Mouse (Mus musculus) liver, postnatal 0 days (tissue): ENCODE measurements around the gene Nfkb2. TPM values are rescaled to one million over a fixed set of nuclear protein-coding genes. Genes with fewer than 3 reads are reported as not detected.
A peak's percentile ranks its signal among the peaks of the same experiment; 100 is the strongest.

ENCODE experiments used
- ATAC-seq: fragments of 200-750 bp; cut with Nextera tagmentation; 2 replicates; pipeline ENCODE4 v1.8.0; 2017; ENCODE audit warnings: mild to moderate bottlenecking, moderate library complexity
- DNase-seq: peaks from one replicate; pipeline ENCODE4 v3.0.0-alpha.2; 2016
- H3K27ac ChIP-seq: fragments of 300-500 bp; sonication (generic); 2 replicates; pipeline ENCODE4 v1.5.1; 2014; ENCODE audit warnings: antibody characterized with exemption, moderate library complexity, mild to moderate bottlenecking, low read depth
- H3K27me3 ChIP-seq: fragments of 300-500 bp; sonication (generic); 2 replicates; pipeline ENCODE4 v1.6.1; 2014; ENCODE audit warnings: low read length, control low read depth, mixed read lengths; ENCODE audit not compliant: insufficient read depth
- H3K36me3 ChIP-seq: fragments of 300-500 bp; sonication (generic); replicated peaks from 2 replicates; pipeline ENCODE4 v1.6.1; 2014; ENCODE audit warnings: mild to moderate bottlenecking, control low read depth, low read length, moderate library complexity, mixed read lengths; ENCODE audit not compliant: insufficient read depth
- H3K4me1 ChIP-seq: fragments of 300-500 bp; sonication (generic); 2 replicates; pipeline ENCODE4 v1.6.1; 2014; ENCODE audit warnings: antibody characterized with exemption, mild to moderate bottlenecking, control low read depth; ENCODE audit not compliant: insufficient read depth
- H3K4me2 ChIP-seq: fragments of 300-500 bp; sonication (generic); 2 replicates; pipeline ENCODE4 v1.6.1; 2014; ENCODE audit warnings: low read depth, mild to moderate bottlenecking, low read length, moderate library complexity, mixed read lengths
- H3K4me3 ChIP-seq: fragments of 300-500 bp; sonication (generic); 2 replicates; pipeline ENCODE4 v1.5.1; 2014; ENCODE audit warnings: low read depth, low read length
- H3K9ac ChIP-seq: fragments of 300-500 bp; sonication (generic); replicated peaks from 2 replicates; pipeline ENCODE4 v1.6.1; 2014; ENCODE audit warnings: mild to moderate bottlenecking, moderate library complexity
- H3K9me3 ChIP-seq: fragments of 300-500 bp; sonication (generic); 2 replicates; pipeline ENCODE4 v1.6.1; 2016; ENCODE audit warnings: mild to moderate bottlenecking, control low read depth, low read length, mixed read lengths
- CTCF ChIP-seq: sonication (generic); IDR thresholded peaks from 2 replicates; pipeline ENCODE4 v1.5.1; 2016; ENCODE audit warnings: antibody characterized with exemption, low read depth
- EP300 ChIP-seq: IDR thresholded peaks from 2 replicates; pipeline ENCODE4 v1.6.1; 2016; ENCODE audit warnings: antibody characterized with exemption, low read depth, mild to moderate bottlenecking
- WGBS: fragments of 180-500 bp; shearing (Covaris S2); extraction: QIAGEN DNeasy Blood & Tissue Kit; methylation state at CpG from one replicate; pipeline ENCODE4 v1.1.7; 2014; ENCODE audit not compliant: insufficient replicate concordance; 5-methylcytosine and 5-hydroxymethylcytosine counted together
- polyA plus RNA-seq: library from polyadenylated mRNA; unstranded; fragments of >200 nt; fragmentation: Nextera tagmentation; extraction: Ambion mirVana; gene quantifications from 2 replicates; pipeline ENCODE4 v1.2.1, GENCODE M21; 2015

Nfkb2 gene
- polyA plus RNA-seq, 1 experiment from 2014 or later, result 3.5 TPM

DNA sequence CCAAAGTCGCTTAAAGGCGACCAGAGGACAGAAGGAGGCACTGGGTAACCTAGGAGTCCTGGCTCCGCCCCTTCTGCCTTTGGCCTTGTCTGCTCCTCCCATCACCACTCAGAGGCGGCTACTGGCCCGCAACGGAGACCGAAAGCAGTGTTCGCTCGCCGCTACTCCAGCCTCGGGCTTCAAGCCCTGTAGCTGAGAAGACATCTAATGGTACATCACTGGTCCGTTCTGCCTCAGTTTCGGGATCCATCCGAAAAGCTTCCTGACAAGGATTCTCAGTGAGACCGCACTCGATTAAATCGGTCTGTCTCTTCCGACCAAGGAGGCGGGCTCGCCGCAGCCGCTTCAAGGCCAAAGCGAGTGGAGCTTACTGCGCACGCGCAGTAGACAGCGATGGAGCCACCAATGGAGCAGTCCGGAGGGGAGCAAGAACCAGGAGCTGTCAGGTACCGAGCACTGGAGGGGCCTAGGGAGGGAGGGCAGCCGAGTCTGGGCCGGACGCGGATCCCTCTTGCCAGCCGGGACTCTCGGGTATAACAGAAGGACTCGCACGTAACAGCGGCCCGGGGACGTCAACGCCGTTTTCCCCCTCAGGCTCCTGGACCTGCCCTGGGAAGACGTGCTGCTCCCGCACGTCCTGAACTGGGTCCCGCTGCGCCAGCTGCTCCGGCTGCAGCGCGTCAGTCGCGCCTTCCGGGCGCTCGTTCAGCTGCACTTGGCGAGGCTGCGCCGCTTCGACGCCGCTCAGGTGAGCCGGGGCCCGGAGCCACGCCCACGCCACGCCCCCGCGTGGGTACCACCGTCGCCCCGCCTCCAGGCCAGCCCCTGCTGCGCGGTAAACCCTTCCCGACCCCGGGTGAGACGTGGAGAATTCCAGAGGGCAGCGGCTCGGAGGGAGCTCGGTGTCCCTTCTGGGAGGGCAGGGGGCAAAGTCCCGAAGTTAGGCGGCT lies 24.2 kb downstream of the Nfkb2 start, which contains the start of gene Fbxl15:
TSS of gene Fbxl15 (plus strand) at position 104 of the 950 bp plus-strand sequence.
- H3K27me3 ChIP-seq, result peaks cover 35% of the 10 kb centered on the region
- peak within 1 kb of the TSS; percentile 53 for H3K4me3 ChIP-seq
- H3K9ac ChIP-seq, result peak within 1 kb of the TSS; percentile 66
- TF ChIP-seq EP300, result peak; percentile 38; the same call in 1 of the 2 replicates
- no peak for TF ChIP-seq CTCF
- ATAC-seq (peak; percentile 89), DNase-seq (peak; percentile 92)
- no peaks in the 10 kb centered on the region for H3K9me3 ChIP-seq
- WGBS, result under 1% methylated on average over 73 of the region's 81 CpGs
- H3K4me2 ChIP-seq, result peak within 1 kb of the TSS; percentile 100
- H3K4me1 ChIP-seq, result peaks cover 30% of the 10 kb centered on the region
- H3K27ac ChIP-seq, result peak within 1 kb of the TSS; percentile 63
- peaks cover 15% of the 10 kb centered on the region for H3K36me3 ChIP-seq

DNA sequence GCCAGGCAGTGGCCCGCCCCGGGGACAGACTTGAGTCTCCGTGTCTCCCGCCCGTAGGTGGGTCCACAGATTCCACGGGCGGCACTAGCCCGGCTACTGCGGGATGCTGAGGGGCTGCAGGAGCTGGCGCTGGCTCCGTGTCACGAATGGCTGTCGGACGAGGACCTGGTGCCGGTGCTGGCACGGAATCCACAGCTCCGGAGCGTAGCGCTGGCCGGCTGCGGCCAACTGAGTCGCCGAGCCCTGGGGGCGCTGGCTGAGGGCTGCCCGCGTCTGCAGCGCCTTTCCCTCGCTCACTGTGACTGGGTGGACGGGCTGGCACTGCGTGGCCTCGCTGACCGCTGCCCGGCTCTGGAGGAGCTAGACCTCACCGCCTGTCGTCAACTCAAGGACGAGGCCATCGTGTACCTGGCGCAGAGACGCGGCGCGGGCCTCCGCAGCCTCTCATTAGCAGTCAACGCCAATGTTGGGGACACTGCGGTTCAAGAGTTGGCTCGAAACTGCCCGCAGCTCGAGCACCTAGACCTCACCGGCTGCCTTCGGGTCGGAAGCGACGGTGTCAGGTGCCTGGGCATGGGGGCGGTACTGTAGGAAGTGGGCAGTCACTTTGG lies 25.0 kb downstream of the Nfkb2 start:
- H3K9me3 ChIP-seq, result no peaks in the 10 kb centered on the region
- peaks cover 28% of the 10 kb centered on the region for H3K27me3 ChIP-seq
- peak overlapping the region; percentile 66 for H3K9ac ChIP-seq
- H3K4me2 ChIP-seq, result peak overlapping the region; percentile 100
- H3K27ac ChIP-seq, result peak overlapping the region; percentile 63; the same call in 1 of the 2 replicates
- TF ChIP-seq CTCF (no peak), EP300 (no peak)
- peaks cover 30% of the 10 kb centered on the region for H3K4me1 ChIP-seq
- peaks cover 15% of the 10 kb centered on the region for H3K36me3 ChIP-seq
- peak; percentile 2; the same call in 1 of the 2 replicates for ATAC-seq
- peak overlapping the region; percentile 53 for H3K4me3 ChIP-seq
- 3% methylated on average over 53 of the region's 54 CpGs for WGBS
- no peak for DNase-seq

DNA sequence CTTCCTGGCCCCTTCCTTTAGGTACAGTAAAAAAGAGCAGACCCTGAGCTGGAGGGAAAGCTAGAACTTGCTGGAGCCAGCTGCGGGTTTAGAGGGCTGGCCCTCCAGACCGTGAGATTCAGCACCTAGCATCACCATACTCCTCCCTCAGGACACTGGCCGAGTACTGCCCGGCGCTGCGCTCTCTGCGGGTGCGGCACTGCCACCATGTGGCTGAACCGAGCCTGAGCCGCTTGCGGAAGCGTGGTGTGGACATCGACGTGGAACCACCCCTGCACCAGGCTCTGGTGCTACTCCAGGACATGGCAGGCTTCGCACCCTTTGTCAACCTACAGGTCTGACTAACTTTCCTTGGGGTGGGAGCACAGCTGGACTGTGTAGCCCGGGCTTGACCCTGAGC lies 25.8 kb downstream of the Nfkb2 start:
- WGBS, result 4% methylated on average over 16 of the region's 16 CpGs
- DNase-seq, result peak; percentile 89
- Histone ChIP-seq H3K4me1 (peaks cover 30% of the 10 kb centered on the region), H3K9me3 (no peaks in the 10 kb centered on the region), H3K9ac (no peak overlapping the region), H3K36me3 (peaks cover 15% of the 10 kb centered on the region), H3K4me3 (peak overlapping the region; percentile 53; the same call in 1 of the 2 replicates), H3K4me2 (peak overlapping the region; percentile 100), H3K27me3 (peaks cover 20% of the 10 kb centered on the region), H3K27ac (no peak overlapping the region)
- peak; percentile 98 for TF ChIP-seq CTCF
- no peak for TF ChIP-seq EP300
- ATAC-seq, result peak; percentile 59

DNA sequence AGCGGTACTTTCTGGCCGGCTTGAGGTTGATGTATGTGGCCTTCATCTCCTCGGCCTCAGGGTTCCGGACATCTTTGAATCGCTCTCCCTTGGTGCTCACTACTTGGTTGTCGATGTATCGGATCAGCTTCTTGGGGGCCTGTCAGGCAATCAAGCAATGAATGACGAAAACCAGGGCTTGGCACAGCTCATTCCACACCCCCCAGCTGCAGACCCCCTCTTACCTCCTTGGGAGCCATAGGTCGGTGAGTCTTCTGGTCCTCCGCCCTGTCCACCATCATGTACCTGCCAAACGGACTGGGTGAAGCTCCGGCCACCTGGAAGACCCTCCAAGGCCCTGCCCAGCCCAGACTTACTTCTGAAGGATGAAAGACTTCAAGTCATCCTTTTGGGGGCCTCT lies 26.6 kb downstream of the Nfkb2 start:
- Histone ChIP-seq H3K9me3 (no peaks in the 10 kb centered on the region), H3K36me3 (peaks cover 15% of the 10 kb centered on the region), H3K4me2 (no peak overlapping the region), H3K4me1 (peaks cover 30% of the 10 kb centered on the region), H3K4me3 (no peak overlapping the region), H3K27ac (no peak overlapping the region), H3K9ac (no peak overlapping the region), H3K27me3 (peaks cover 12% of the 10 kb centered on the region)
- DNase-seq (no peak), ATAC-seq (no peak)
- TF ChIP-seq CTCF (no peak), EP300 (no peak)
- WGBS, result 89% methylated on average over 12 of the region's 12 CpGs

DNA sequence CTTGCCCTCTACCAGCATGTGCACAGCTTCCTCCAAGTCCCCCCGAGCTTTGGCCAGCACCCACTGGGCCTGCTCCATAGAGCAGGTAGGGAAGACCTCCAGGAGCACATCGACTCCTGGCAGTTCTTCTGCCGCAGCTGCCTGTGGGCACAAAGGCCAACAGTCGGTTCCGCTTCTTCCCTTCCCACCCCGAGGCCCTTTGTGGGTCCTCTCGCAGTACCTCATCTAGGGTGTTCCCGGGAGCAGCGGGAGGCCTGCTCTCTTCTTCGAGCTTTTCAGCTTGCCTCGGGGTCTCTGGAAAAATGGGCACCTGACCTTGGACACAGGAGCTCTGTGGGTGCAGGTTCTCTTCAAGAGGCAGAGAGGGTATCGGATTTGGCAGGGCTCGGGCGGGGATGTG lies 27.2 kb downstream of the Nfkb2 start:
- ATAC-seq, result no peak

DNA sequence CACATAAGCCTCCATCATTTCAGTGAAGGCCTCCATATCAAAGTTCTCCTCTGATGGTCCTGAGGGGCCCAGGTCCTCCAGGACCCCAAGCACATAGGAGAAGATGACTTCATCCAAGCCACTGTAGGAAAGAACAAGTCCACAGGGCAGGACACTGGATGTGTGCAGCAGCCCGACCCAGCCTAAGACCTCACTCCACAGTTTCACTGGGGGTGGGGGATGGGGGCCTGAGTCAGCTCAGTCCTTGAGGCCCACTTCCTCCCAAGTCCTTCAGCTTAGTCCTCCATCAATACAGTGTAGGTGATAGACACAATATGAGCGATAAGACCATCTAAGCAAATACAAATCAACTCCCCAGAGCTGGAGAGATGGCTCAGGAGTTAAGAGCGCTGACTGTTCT lies 27.8 kb downstream of the Nfkb2 start:
- no peak for ATAC-seq

More for the DNA sequence above, 27.2 kb downstream of the Nfkb2 start:
- Histone ChIP-seq H3K4me1 (peaks cover 30% of the 10 kb centered on the region), H3K27me3 (peaks cover 6% of the 10 kb centered on the region), H3K4me2 (no peak overlapping the region), H3K9ac (no peak overlapping the region), H3K36me3 (peaks cover 15% of the 10 kb centered on the region), H3K27ac (no peak overlapping the region), H3K9me3 (no peaks in the 10 kb centered on the region), H3K4me3 (no peak overlapping the region)
- no peak for TF ChIP-seq EP300
- 85% methylated on average over 14 of the region's 14 CpGs for WGBS
- no peak for DNase-seq

More for the DNA sequence above, 27.8 kb downstream of the Nfkb2 start:
- TF ChIP-seq CTCF (no peak), EP300 (no peak)
- 75% methylated on average over 3 of the region's 3 CpGs for WGBS
- Histone ChIP-seq H3K9me3 (no peaks in the 10 kb centered on the region), H3K27ac (no peak overlapping the region), H3K4me2 (no peak overlapping the region), H3K4me3 (no peak overlapping the region), H3K27me3 (peaks cover under 1% of the 10 kb centered on the region), H3K9ac (no peak overlapping the region), H3K4me1 (peaks cover 28% of the 10 kb centered on the region), H3K36me3 (peaks cover 15% of the 10 kb centered on the region)
- DNase-seq, result no peak
